Mouse (Mus musculus): ENCODE data around the gene Rab5c. TPM values are rescaled to one million over a fixed set of nuclear protein-coding genes. Genes with fewer than 3 reads are reported as not detected.
A peak's percentile ranks its signal among the peaks of the same experiment; 100 is the strongest.

Rab5c gene
- total RNA-seq, 2 experiments from 2014 or later: 168 to 174 TPM

GRCm38 (mm10) chr11:100703851-100704531 is 34.0 kb downstream of the Rab5c start, which contains the start of gene Dhx58:
TSS of gene Dhx58 (minus strand) at chr11:100704271.
- DNase-seq: no peak
- intact Hi-C loops (cut with DNase I): loop anchor here (2.0 to 5.0 kb wide), 2 partner anchors 77 to 133 kb away; no protein-coding TSS in a partner anchor

- intact Hi-C loops (cut with DNase I): loop anchor here (2.0 to 5.0 kb wide), 2 partner anchors 76 to 133 kb away; no protein-coding TSS in a partner anchor
- no peak for DNase-seq
Observed at GRCm38 (mm10) chr11:100703366-100703765, 34.6 kb downstream of the Rab5c start.

- no peak for DNase-seq
- intact Hi-C loops (cut with DNase I): loop anchor here (2.0 to 5.0 kb wide), 2 partner anchors 76 to 132 kb away; no protein-coding TSS in a partner anchor
Observed at GRCm38 (mm10) chr11:100702906-100703305, 35.1 kb downstream of the Rab5c start.

GRCm38 (mm10) chr11:100702081-100702851 is 35.7 kb downstream of the Rab5c start:
- intact Hi-C loops (cut with DNase I): loop anchor here (2.0 to 5.0 kb wide), 2 partner anchors 75 to 131 kb away; no protein-coding TSS in a partner anchor
- peak; percentile 57 for DNase-seq

GRCm38 (mm10) chr11:100701301-100701700 is 36.7 kb downstream of the Rab5c start:
- intact Hi-C loops (cut with DNase I): loop anchor here (5.0 kb wide), 1 partner anchor 74 kb away; no protein-coding TSS in a partner anchor
- DNase-seq: no peak

- no peak for DNase-seq
- intact Hi-C loops (cut with DNase I): loop anchor here (5.0 kb wide), 1 partner anchor 73 kb away; no protein-coding TSS in a partner anchor
Observed at GRCm38 (mm10) chr11:100700710-100701109, 37.3 kb downstream of the Rab5c start.

- intact Hi-C loops (cut with DNase I): no loop called here
Observed at GRCm38 (mm10) chr11:100697921-100698320, 40.1 kb downstream of the Rab5c start.

GRCm38 (mm10) chr11:100694926-100695325 is 43.1 kb downstream of the Rab5c start:
- intact Hi-C loops (cut with DNase I): loop anchor here (5.0 kb wide), 1 partner anchor 53 kb away; no protein-coding TSS in a partner anchor
- DNase-seq: peak; percentile 90

More at GRCm38 (mm10) chr11:100697921-100698320, 40.1 kb downstream of the Rab5c start:
- DNase-seq: no peak

GRCm38 (mm10) chr11:100693154-100693553 is 44.9 kb downstream of the Rab5c start:
- no peak for DNase-seq
- intact Hi-C loops (cut with DNase I): loop anchor here (5.0 kb wide), 1 partner anchor 51 kb away; no protein-coding TSS in a partner anchor

- DNase-seq: no peak
- intact Hi-C loops (cut with DNase I): loop anchor here (5.0 kb wide), 1 partner anchor 50 kb away; no protein-coding TSS in a partner anchor
Observed at GRCm38 (mm10) chr11:100692164-100692616, 45.8 kb downstream of the Rab5c start, which contains the start of gene Zfp385c. TSS of gene Zfp385c (minus strand) at chr11:100692455.

- no peak for DNase-seq
- intact Hi-C loops (cut with DNase I): loop anchor here (5.0 kb wide), 1 partner anchor 48 kb away; no protein-coding TSS in a partner anchor
Observed at GRCm38 (mm10) chr11:100690389-100690788, 47.6 kb downstream of the Rab5c start.

- intact Hi-C loops (cut with DNase I): no loop called here
- no peak for DNase-seq
Observed at GRCm38 (mm10) chr11:100688443-100688842, 49.6 kb downstream of the Rab5c start.

GRCm38 (mm10) chr11:100687265-100687664 is 50.8 kb downstream of the Rab5c start:
- intact Hi-C loops (cut with DNase I): no loop called here
- DNase-seq: no peak

- intact Hi-C loops (cut with DNase I): no loop called here
- no peak for DNase-seq
Observed at GRCm38 (mm10) chr11:100685371-100685770, 52.6 kb downstream of the Rab5c start.

- intact Hi-C loops (cut with DNase I): no loop called here
- DNase-seq: no peak
Observed at GRCm38 (mm10) chr11:100684084-100684483, 53.9 kb downstream of the Rab5c start.

GRCm38 (mm10) chr11:100682526-100682925 is 55.5 kb downstream of the Rab5c start:
- no peak for DNase-seq
- intact Hi-C loops (cut with DNase I): no loop called here

- intact Hi-C loops (cut with DNase I): no loop called here
- no peak for DNase-seq
Observed at GRCm38 (mm10) chr11:100681826-100682225, 56.2 kb downstream of the Rab5c start.

GRCm38 (mm10) chr11:100677810-100678209 is 60.2 kb downstream of the Rab5c start:
- intact Hi-C loops (cut with DNase I): no loop called here
- DNase-seq: no peak

GRCm38 (mm10) chr11:100673169-100673568 is 64.8 kb downstream of the Rab5c start:
- DNase-seq: peak; percentile 69
- intact Hi-C loops (cut with DNase I): no loop called here

GRCm38 (mm10) chr11:100671956-100672355 is 66.1 kb downstream of the Rab5c start:
- intact Hi-C loops (cut with DNase I): no loop called here
- no peak for DNase-seq

- intact Hi-C loops (cut with DNase I): no loop called here
- no peak for DNase-seq
Observed at GRCm38 (mm10) chr11:100671049-100671448, 67.0 kb downstream of the Rab5c start.

Measured in left cerebral cortex, postnatal 4 days (tissue).